Mouse (Mus musculus) spleen, postnatal 4 days (tissue): ENCODE data around the gene Frzb.

ENCODE experiments used
- DNase-seq, 2 experiments: peaks; one replicate each; pipeline ENCODE4 v3.0.0; 2022; ENCODE audit warnings: low spot score in 2 of 2

The Frzb gene

GRCm38 (mm10) chr2:80430357-80431053 lies 16.9 kb downstream of the Frzb start:
- no peak for DNase-seq

DNA sequence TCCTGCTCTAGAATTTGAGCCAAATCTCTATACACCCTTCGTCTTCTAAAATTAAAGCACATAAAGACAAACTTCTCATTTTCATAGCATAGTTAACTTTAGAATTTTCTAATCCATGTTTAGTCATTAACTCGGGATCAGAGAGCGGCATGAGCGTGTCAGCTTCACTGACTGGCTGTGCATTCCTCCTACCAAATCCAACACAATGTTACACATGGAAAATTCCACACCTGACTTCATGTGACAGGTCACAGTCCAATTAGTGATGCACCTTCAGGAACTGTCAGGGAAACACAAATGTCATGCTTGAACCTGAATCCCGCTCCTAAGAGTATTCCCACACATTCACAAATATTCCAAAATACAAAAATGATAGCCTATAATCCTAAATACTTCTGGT lies 24.3 kb downstream of the Frzb start:
- no peak for DNase-seq

- DNase-seq, result no peak
These were observed 25.4 kb downstream of the Frzb start for GRCm38 (mm10) chr2:80421990-80422389.

DNA sequence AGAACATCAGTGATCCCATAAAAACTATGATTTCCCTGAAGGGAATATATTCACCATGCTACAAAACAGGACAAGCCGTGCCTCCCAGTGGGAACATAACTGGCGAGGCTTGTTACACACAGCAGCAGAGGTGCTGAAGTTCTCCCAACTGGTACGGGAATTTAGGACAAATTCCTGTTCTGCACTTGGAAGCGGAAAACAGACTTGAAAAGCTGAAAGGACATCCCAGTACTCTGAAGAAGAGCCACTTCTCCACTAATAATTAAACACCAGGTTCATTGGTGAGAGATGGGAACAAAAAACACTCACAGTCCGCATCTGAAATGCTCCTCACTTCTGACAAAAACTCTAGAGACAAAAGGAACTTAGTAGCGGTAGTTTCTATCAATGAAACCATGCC lies 31.1 kb downstream of the Frzb start:
- no peak for DNase-seq

DNA sequence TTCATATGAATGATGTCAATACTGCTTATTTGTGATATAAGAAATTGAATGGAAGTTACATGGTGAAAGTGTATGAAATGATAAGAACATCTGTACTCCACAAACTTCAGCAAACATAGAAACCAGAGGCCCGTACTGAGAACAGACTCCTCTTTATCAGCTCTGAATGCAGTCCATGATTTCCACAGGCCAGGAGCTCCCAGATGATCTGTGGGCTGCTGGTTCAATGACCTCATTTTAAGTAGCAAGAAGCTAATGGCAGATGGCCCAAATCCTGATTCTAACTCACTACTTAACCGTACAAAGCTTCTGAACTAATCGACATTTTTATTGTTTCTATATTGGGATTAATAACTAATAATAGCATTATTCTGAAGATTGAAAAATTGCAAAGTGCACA lies 33.0 kb downstream of the Frzb start:
- DNase-seq, result no peak

GRCm38 (mm10) chr2:80413124-80413523 lies 34.3 kb downstream of the Frzb start:
- DNase-seq, result no peak

- no peak for DNase-seq
These were observed 37.4 kb downstream of the Frzb start for GRCm38 (mm10) chr2:80409893-80410574.

DNA sequence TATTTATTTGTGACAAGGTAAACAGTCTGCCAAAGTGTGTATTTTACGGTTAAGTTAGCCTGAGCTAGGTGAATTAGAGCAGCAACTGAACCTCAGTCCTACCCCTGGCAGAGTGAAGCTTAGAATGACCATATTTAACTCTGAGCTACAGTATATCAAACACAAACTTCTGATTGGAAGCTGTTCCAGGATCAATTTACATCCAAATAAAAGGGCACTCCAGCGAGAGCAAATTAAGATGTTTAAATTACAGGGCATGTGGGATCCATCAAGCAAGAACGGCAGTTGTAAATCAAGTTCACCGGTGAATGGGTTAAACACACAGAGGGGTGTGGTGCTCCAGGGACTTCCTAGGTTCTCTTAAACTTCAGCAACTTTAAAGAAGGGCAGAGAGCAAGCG lies 42.7 kb downstream of the Frzb start:
- no peak for DNase-seq

- DNase-seq, result no peak
These were observed 48.8 kb downstream of the Frzb start for GRCm38 (mm10) chr2:80398595-80399099.

GRCm38 (mm10) chr2:80396864-80397263 lies 50.6 kb downstream of the Frzb start:
- no peak for DNase-seq

- no peak for DNase-seq
These were observed 51.4 kb downstream of the Frzb start for GRCm38 (mm10) chr2:80396057-80396456.

DNA sequence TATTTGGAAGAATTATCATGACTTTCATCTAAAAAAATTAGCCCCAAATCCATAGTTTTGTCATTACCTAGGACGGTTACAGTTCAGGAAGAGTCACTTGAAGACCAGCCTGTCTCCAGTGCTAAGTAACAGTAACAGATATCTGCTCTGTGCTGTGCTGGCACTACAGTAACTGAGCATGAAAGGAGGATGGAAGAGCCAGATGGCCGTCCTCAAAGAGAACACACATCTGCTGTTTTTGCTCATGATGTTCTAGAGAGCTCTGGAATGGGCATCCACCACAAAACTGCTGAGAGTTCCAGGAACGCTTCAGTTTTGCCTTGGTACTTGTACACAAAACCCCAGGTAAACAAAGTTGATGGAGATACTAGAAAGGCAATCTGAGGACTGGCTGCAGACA lies 59.1 kb downstream of the Frzb start:
- no peak for DNase-seq

DNA sequence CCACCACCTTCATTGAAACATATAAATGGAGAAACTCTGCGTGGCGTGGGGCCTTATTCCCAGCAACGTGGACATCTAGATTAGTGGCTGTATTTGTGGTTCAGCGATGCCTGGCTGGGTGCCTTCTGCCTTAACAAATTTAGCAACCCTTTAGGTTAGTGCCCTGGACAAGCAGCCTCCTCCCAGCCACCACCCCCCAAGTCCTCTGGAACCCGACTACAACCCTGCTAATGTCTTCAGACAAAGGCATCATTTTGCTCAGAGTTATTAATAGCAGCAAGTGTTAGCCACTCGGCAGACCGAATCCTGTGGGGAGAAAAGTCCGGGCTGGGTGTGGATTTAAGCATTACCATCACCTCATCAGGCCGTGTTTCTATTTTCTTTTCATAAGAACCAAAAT lies 59.8 kb downstream of the Frzb start:
- DNase-seq, result no peak

- no peak for DNase-seq
These were observed 61.2 kb downstream of the Frzb start for GRCm38 (mm10) chr2:80386255-80386654.

DNA sequence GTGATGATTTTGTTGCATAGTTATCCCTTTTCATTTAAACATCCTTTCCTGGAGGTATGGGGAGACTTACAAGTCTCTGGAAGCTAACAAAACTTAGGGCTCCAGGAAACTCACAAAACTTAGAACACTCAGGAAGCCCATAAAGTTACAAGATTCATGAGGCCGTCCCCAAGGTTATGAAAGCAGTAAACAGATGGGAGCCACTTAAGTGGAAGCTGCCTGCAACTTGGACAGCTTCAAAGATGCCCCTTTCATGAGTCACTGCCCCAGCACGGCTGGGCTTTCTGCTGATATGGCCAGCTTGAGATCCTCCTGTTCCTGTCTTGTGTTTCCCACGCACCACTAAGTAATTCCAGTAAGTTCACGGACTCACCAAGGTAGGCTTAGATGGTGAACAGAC lies 63.0 kb downstream of the Frzb start:
- DNase-seq, result no peak

DNA sequence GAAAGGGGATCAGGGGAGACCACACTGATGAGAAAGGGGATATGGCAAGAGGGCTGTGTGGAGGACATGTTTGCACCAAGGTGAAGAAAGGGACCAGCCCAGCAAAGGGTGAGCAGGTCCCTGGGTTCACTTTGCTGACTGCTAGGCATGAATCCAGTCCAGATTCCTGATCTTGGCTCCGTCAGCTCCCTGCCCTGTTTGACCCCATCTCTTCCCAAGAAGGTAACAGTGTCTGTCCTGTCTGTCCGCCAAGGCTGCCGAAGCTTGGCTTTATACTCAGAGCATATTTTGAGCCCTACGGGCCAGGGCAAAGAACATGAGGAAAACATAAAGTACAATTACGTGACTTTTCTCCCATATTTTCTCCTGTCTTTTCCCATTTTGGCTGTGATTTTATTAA lies 67.6 kb downstream of the Frzb start:
- no peak for DNase-seq

DNA sequence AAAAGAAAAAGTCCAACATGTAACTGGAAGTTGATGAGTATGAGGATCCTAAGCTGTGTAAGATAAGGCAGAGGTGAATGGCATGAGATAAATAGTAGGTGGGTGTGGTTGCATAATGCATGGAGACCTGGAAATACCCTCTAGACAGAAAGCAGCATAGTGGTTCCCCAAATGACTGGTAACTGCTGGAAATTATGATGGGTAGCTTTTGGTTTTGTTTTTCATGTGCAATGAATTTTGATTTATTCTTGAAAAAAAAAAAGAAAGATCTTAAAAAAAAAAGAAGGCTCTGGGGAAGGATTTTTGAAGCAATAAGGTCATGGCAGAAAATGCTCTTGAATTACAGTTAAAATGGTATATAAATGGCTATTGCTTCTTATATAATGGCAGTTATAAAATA lies 72.5 kb downstream of the Frzb start:
- no peak for DNase-seq

DNA sequence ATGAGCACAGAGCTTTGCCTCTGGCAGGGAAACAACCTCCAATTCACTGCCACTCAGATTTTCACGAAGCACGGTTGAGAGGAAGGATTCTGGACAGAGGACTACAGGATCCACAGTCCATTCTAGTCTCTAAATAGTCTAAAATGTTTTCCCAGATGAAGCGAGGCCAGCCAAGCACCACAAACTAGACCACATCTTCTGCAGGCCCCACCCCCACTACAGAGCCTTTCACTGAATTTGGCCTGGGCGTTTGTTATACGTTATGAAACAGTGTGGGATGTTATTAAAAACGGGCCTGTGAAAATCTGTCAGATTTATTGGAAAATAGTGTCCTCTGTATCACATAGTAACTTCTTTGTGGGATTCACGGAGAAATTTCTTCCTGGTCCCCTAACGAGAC lies 76.0 kb downstream of the Frzb start:
- no peak for DNase-seq
